Mouse (Mus musculus) gastrocnemius, postnatal 14 days (tissue): ENCODE measurements around the gene Tlr7. TPM values are rescaled to one million over a fixed set of nuclear protein-coding genes. Genes with fewer than 3 reads are reported as not detected.
A peak's percentile ranks its signal among the peaks of the same experiment; 100 is the strongest.
"Not testable (repeated sequence)": the region's sequence is repeated elsewhere in the genome, so short reads cannot be mapped to it uniquely, and the experiment has no call there.

Experiments
- DNase-seq: peaks from one replicate; pipeline ENCODE4 v3.0.0; 2021; ENCODE audit warnings: mixed read lengths
- intact Hi-C: fragments of 180-260 bp; cut with DNase I; formaldehyde crosslinking; loops from one replicate; pipeline ENCODE4 v1.15.1; 2025; ENCODE audit warnings: low total_unique reads
- long read RNA-seq, 2 experiments: library from polyadenylated mRNA; stranded (forward); transcript quantifications; one replicate each; pipeline ENCODE4 v2.0.0; 2021
- total RNA-seq, 2 experiments: library from RNA; stranded (reverse); gene quantifications; 2 replicates each; pipeline ENCODE4 v1.2.3; 2021

Tlr7 gene
- total RNA-seq, result 1 to 10 TPM in 1 of 2 experiments, under 1 TPM in 1; 0.86 to 1.9 TPM
- long read RNA-seq, experiment 1, result 0 reads
- long read RNA-seq, experiment 2, result 0 reads

GRCm38 (mm10) chrX:167330399-167330798 is at the start of gene Tlr7:
TSS of gene Tlr7 (minus strand) at chrX:167330558.
- intact Hi-C loops, result no loop called here
- DNase-seq, result no peak

- intact Hi-C loops, result no loop called here
- no peak for DNase-seq
Observed at GRCm38 (mm10) chrX:167380073-167380472, 49.7 kb upstream of the Tlr7 start.

- DNase-seq, intact Hi-C loops: not testable (repeated sequence)
Observed at GRCm38 (mm10) chrX:167361231-167361630, 30.9 kb upstream of the Tlr7 start.

- intact Hi-C loops, result loop anchor here (10.0 kb wide), 1 partner anchor 75 kb away; no protein-coding TSS in a partner anchor
- no peak for DNase-seq
Observed at GRCm38 (mm10) chrX:167359704-167360103, 29.3 kb upstream of the Tlr7 start.

GRCm38 (mm10) chrX:167357415-167357814 is 27.1 kb upstream of the Tlr7 start:
- DNase-seq, result no peak
- intact Hi-C loops, result loop anchor here (10.0 kb wide), 1 partner anchor 73 kb away; no protein-coding TSS in a partner anchor

GRCm38 (mm10) chrX:167355965-167356364 is 25.6 kb upstream of the Tlr7 start:
- no peak for DNase-seq

GRCm38 (mm10) chrX:167353617-167354016 is 23.3 kb upstream of the Tlr7 start:
- no peak for DNase-seq
- intact Hi-C loops, result loop anchor here (10.0 kb wide), 1 partner anchor 69 kb away; no protein-coding TSS in a partner anchor

More at GRCm38 (mm10) chrX:167355965-167356364, 25.6 kb upstream of the Tlr7 start:
- intact Hi-C loops, result loop anchor here (10.0 kb wide), 1 partner anchor 71 kb away; no protein-coding TSS in a partner anchor

- DNase-seq, result no peak
- intact Hi-C loops, result no loop called here
Observed at GRCm38 (mm10) chrX:167346440-167346839, 16.1 kb upstream of the Tlr7 start.

- intact Hi-C loops, result no loop called here
Observed at GRCm38 (mm10) chrX:167344356-167344755, 14.0 kb upstream of the Tlr7 start.

GRCm38 (mm10) chrX:167341811-167342210 is 11.5 kb upstream of the Tlr7 start:
- DNase-seq, result no peak
- intact Hi-C loops, result no loop called here

More at GRCm38 (mm10) chrX:167344356-167344755, 14.0 kb upstream of the Tlr7 start:
- no peak for DNase-seq

- intact Hi-C loops, result no loop called here
- no peak for DNase-seq
Observed at GRCm38 (mm10) chrX:167340190-167340589, 9.8 kb upstream of the Tlr7 start.

GRCm38 (mm10) chrX:167337990-167338389 is 7.6 kb upstream of the Tlr7 start:
- DNase-seq, result no peak
- intact Hi-C loops, result no loop called here

- no peak for DNase-seq
- intact Hi-C loops, result no loop called here
Observed at GRCm38 (mm10) chrX:167334571-167334970, 4.2 kb upstream of the Tlr7 start.

GRCm38 (mm10) chrX:167332607-167333006 is 2.2 kb upstream of the Tlr7 start:
- DNase-seq, result no peak
- intact Hi-C loops, result no loop called here

- no peak for DNase-seq
- intact Hi-C loops, result no loop called here
Observed at GRCm38 (mm10) chrX:167330993-167331392, 635 bp upstream of the Tlr7 start.

GRCm38 (mm10) chrX:167329620-167330019 is 738 bp downstream of the Tlr7 start:
- DNase-seq, result no peak
- intact Hi-C loops, result no loop called here

- peak; percentile 5 for DNase-seq
- intact Hi-C loops, result no loop called here
Observed at GRCm38 (mm10) chrX:167329098-167329497, 1.3 kb downstream of the Tlr7 start.

GRCm38 (mm10) chrX:167328519-167328918 is 1.8 kb downstream of the Tlr7 start:
- DNase-seq, result no peak

GRCm38 (mm10) chrX:167323742-167324141 is 6.6 kb downstream of the Tlr7 start:
- intact Hi-C loops, result no loop called here
- DNase-seq, result no peak

More at GRCm38 (mm10) chrX:167328519-167328918, 1.8 kb downstream of the Tlr7 start:
- intact Hi-C loops, result no loop called here

GRCm38 (mm10) chrX:167321233-167321806 is 9.0 kb downstream of the Tlr7 start:
- DNase-seq, result no peak
- intact Hi-C loops, result no loop called here

- no peak for DNase-seq
Observed at GRCm38 (mm10) chrX:167318819-167319396, 11.4 kb downstream of the Tlr7 start.

More at GRCm38 (mm10) chrX:167318819-167319396, 11.4 kb downstream of the Tlr7 start:
- intact Hi-C loops, result no loop called here
